Mouse (Mus musculus): ENCODE measurements around the gene Kpna4. TPM values are rescaled to one million over a fixed set of nuclear protein-coding genes. Genes with fewer than 3 reads are reported as not detected.

Kpna4 gene
- polyA plus RNA-seq, 1 experiment from 2014 or later: 43.3 TPM

- Histone ChIP-seq H3K27ac (ENCODE audit: low read depth) (no peak overlapping the region), H3K4me3 (ENCODE audit: low read depth, low read length) (no peak overlapping the region), H3K36me3 (ENCODE audit: insufficient read depth) (peaks cover 84% of the 10 kb centered on the region), H3K4me2 (no peak overlapping the region), H3K4me1 (ENCODE audit: insufficient read depth) (no peaks in the 10 kb centered on the region), H3K27me3 (ENCODE audit: insufficient read depth, low read length) (no peaks in the 10 kb centered on the region), H3K9me3 (ENCODE audit: low read depth, low read length) (no peaks in the 10 kb centered on the region), H3K9ac (no peak overlapping the region)
- no peak for TF ChIP-seq CTCF (IDR thresholded peaks at IDR 0.05; ENCODE audit: low read depth)
- 88% methylated on average over 3 of the region's 3 CpGs for WGBS
- ATAC-seq (ENCODE audit: insufficient read depth): no peak
- no peak for DNase-seq
Observed at GRCm38 (mm10) chr3:69017181-69017580, 109.7 kb downstream of the Kpna4 start.

Other genes with a start within 250 kb of the Kpna4 start
- 17.6 and 21.4 TPM in 2 replicates for gene Ift80, start 122.5 kb downstream of the Kpna4 start, polyA plus RNA-seq (2014; fragmentation: Nextera tagmentation; extraction: Ambion mirVana)
- 211 and 219 TPM in 2 replicates for gene Smc4, start 122.4 kb downstream of the Kpna4 start, polyA plus RNA-seq (2014; fragmentation: Nextera tagmentation; extraction: Ambion mirVana)
- gene Trim59, start 82.4 kb downstream of the Kpna4 start, polyA plus RNA-seq (2014; fragmentation: Nextera tagmentation; extraction: Ambion mirVana): 146 and 153 TPM in 2 replicates
- gene Arl14, start 95.3 kb upstream of the Kpna4 start, polyA plus RNA-seq (2014; fragmentation: Nextera tagmentation; extraction: Ambion mirVana): 1.7 and 1.8 TPM in 2 replicates
- 6.3 and 7.6 TPM in 2 replicates for gene Ppm1l, start 189.7 kb upstream of the Kpna4 start, polyA plus RNA-seq (2014; fragmentation: Nextera tagmentation; extraction: Ambion mirVana)